Mouse (Mus musculus) liver, adult 10 weeks (tissue): ENCODE measurements around the gene Tnfrsf26. TPM values are rescaled to one million over a fixed set of nuclear protein-coding genes. Genes with fewer than 3 reads are reported as not detected.

Experiments
- polyA plus RNA-seq: library from polyadenylated mRNA; stranded (reverse); fragments of 350-450 nt; fragmentation: Illumina TruSeq; extraction: RNeasy Lipid Tissue Mini Kit (QIAGEN cat#74804); gene quantifications from one replicate; pipeline ENCODE4 v1.2.3, GENCODE M21; 2014; ENCODE audit warnings: low read depth, low replicate concordance

The Tnfrsf26 gene
- polyA plus RNA-seq, result 0.93 TPM

GRCm38 (mm10) chr7:143628540-143628939, at the start of gene Tnfrsf26:
Gene Tnfrsf26, minus strand, starts transcription at chr7:143628722.

GRCm38 (mm10) chr7:143649034-143649768, 20.7 kb upstream of the Tnfrsf26 start, which contains the start of gene Tnfrsf22:
Gene Tnfrsf22, minus strand, starts transcription at chr7:143649661.

GRCm38 (mm10) chr7:143599428-143600230, 28.9 kb downstream of the Tnfrsf26 start, which contains the start of gene Cars:
Gene Cars, minus strand, starts transcription at chr7:143600090.

Other genes starting within 250 kb of the Tnfrsf26 start
- gene Cdkn1c, start 167.7 kb downstream of the Tnfrsf26 start, polyA plus RNA-seq, result 3.2 TPM
- 7.9 TPM for gene Slc22a18, start 155.0 kb downstream of the Tnfrsf26 start, polyA plus RNA-seq
- gene Phlda2, start 125.6 kb downstream of the Tnfrsf26 start, polyA plus RNA-seq, result not detected
- gene Nap1l4, start 79.6 kb downstream of the Tnfrsf26 start, polyA plus RNA-seq, result 36.8 TPM
- 14.8 TPM for gene Cars, start 28.6 kb downstream of the Tnfrsf26 start, polyA plus RNA-seq
- 1.2 TPM for gene Tnfrsf22, start 20.9 kb upstream of the Tnfrsf26 start, polyA plus RNA-seq
- 0.45 TPM for gene Tnfrsf23, start 57.1 kb upstream of the Tnfrsf26 start, polyA plus RNA-seq
- gene Osbpl5, start 128.3 kb upstream of the Tnfrsf26 start, polyA plus RNA-seq, result 0.26 TPM
- gene Mrgprg, start 138.3 kb upstream of the Tnfrsf26 start, polyA plus RNA-seq, result not detected
- 0.21 TPM for gene Mrgpre, start 155.8 kb upstream of the Tnfrsf26 start, polyA plus RNA-seq
- 14.1 TPM for gene Nadsyn1, start 194.1 kb upstream of the Tnfrsf26 start, polyA plus RNA-seq
- gene Dhcr7, start 194.4 kb upstream of the Tnfrsf26 start, polyA plus RNA-seq, result 30.8 TPM
- not detected for gene Gm498, start 238.1 kb upstream of the Tnfrsf26 start, polyA plus RNA-seq